Mouse (Mus musculus) embryonic facial prominence, embryonic 15.5 days (tissue): ENCODE data around the gene Tlnrd1. TPM values are rescaled to one million over a fixed set of nuclear protein-coding genes. Genes with fewer than 3 reads are reported as not detected.
A peak's percentile ranks its signal among the peaks of the same experiment; 100 is the strongest.
"Not testable (repeated sequence)": the region's sequence is repeated elsewhere in the genome, so short reads cannot be mapped to it uniquely, and the experiment has no call there.

ENCODE experiments used
- ATAC-seq: fragments of 200-750 bp; cut with Nextera tagmentation; 2 replicates; pipeline ENCODE4 v1.8.0; 2017; ENCODE audit warnings: low read depth, moderate TSS enrichment; ENCODE audit not compliant: insufficient number of reproducible peaks, low FRiP score, low TSS enrichment
- H3K27ac ChIP-seq: fragments of 300-500 bp; sonication (generic); replicated peaks from 2 replicates; pipeline ENCODE4 v1.5.1; 2015; ENCODE audit warnings: mild to moderate bottlenecking, inconsistent platforms
- H3K27me3 ChIP-seq: fragments of 300-500 bp; sonication (generic); 2 replicates; pipeline ENCODE4 v1.6.1; 2015; ENCODE audit warnings: inconsistent platforms
- H3K36me3 ChIP-seq: fragments of 300-500 bp; sonication (generic); 2 replicates; pipeline ENCODE4 v1.6.1; 2015; ENCODE audit warnings: mild to moderate bottlenecking, inconsistent platforms
- H3K4me1 ChIP-seq: fragments of 300-500 bp; sonication (generic); 2 replicates; pipeline ENCODE4 v1.6.1; 2015; ENCODE audit warnings: inconsistent platforms
- H3K4me2 ChIP-seq: fragments of 300-500 bp; sonication (generic); replicated peaks from 2 replicates; pipeline ENCODE4 v1.6.1; 2015; ENCODE audit warnings: mild to moderate bottlenecking, inconsistent platforms
- H3K4me3 ChIP-seq: fragments of 300-500 bp; sonication (generic); replicated peaks from 2 replicates; pipeline ENCODE4 v1.5.1; 2015; ENCODE audit warnings: mild to moderate bottlenecking, inconsistent platforms
- H3K9ac ChIP-seq: fragments of 300-500 bp; sonication (generic); 2 replicates; pipeline ENCODE4 v1.6.1; 2015; ENCODE audit warnings: inconsistent platforms
- H3K9me3 ChIP-seq: fragments of 300-500 bp; sonication (generic); replicated peaks from 2 replicates; pipeline ENCODE4 v1.6.1; 2016; ENCODE audit warnings: inconsistent platforms
- WGBS: fragments of 180-500 bp; shearing (Covaris S2); methylation state at CpG from one replicate; pipeline ENCODE4 v1.1.7; 2015; 5-methylcytosine and 5-hydroxymethylcytosine counted together
- polyA plus RNA-seq: library from polyadenylated mRNA; unstranded; fragments of >200 nt; fragmentation: Nextera tagmentation; extraction: Ambion mirVana; gene quantifications from 2 replicates; pipeline ENCODE4 v1.2.1, GENCODE M21; 2015

The Tlnrd1 gene
- polyA plus RNA-seq, 1 experiment from 2014 or later, result 12.5 TPM

DNA sequence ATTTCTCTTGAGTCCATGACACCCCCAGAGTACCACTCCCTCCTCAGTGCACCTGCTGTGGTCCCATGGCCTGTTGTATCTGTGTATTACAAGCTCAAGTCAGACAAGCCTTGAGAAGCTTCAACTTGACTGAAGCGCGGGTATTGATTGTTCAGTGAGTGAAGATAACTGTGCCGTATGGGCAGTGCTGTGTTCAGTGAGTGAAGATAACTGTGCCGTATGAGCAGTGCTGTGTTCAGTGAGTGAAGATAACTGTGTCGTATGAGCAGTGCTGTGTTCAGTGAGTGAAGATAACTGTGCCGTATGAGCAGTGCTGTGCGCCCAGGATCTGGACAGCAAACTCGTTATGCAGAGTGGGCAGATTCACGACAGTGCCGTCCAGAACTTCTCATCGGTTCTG lies 14.2 kb upstream of the Tlnrd1 start:
- H3K4me1 ChIP-seq, result peaks cover 7% of the 10 kb centered on the region
- no peaks in the 10 kb centered on the region for H3K9me3 ChIP-seq
- no peak overlapping the region for H3K4me2 ChIP-seq
- no peak for ATAC-seq
- WGBS, result 90% methylated on average over 11 of the region's 11 CpGs
- H3K27ac ChIP-seq, result no peak overlapping the region
- no peaks in the 10 kb centered on the region for H3K27me3 ChIP-seq
- H3K9ac ChIP-seq, result no peak overlapping the region
- no peak overlapping the region for H3K4me3 ChIP-seq
- peaks cover 48% of the 10 kb centered on the region for H3K36me3 ChIP-seq

DNA sequence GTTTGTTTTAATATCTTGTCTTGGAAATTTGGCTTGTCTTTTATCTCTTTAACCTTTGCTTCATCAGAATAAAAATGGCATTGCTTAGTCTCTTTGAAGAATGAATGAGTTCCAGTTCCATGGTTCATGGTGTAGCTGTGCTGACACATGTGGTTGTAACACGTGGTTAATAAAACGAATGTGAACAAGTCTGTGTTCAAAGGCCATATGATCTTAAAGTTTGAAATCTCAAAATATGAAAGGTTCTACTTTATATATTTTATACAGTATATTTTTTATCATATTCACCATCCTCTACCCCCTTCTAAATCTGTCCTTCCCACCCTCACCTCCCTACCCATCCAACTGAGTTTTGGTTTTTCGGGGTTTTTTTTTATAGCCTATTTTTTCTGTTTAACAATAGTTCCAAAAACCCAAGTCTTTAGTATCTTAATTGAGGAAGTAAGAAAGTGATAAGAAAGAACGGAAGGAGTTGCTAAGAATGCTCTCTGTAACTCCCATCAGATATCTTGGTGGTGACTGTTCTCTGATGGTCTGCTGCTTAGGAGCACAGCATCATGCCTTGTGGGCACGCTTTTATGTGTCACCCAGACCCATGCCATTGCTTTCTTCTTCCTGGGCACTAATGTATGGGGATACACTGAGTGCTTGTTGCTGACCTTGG lies 12.1 kb upstream of the Tlnrd1 start:
- Histone ChIP-seq H3K9ac (no peak overlapping the region), H3K27me3 (no peaks in the 10 kb centered on the region), H3K4me2 (no peak overlapping the region), H3K36me3 (peaks cover 48% of the 10 kb centered on the region), H3K9me3 (no peaks in the 10 kb centered on the region), H3K27ac (no peak overlapping the region), H3K4me3 (no peak overlapping the region), H3K4me1 (peaks cover 21% of the 10 kb centered on the region)
- no peak for ATAC-seq
- WGBS, result 90% methylated on average over 5 of the region's 5 CpGs

GRCm38 (mm10) chr7:83894348-83894747 lies 10.2 kb upstream of the Tlnrd1 start:
- 83% methylated on average over 1 of the region's 1 CpGs for WGBS
- H3K9ac ChIP-seq, result no peak overlapping the region

DNA sequence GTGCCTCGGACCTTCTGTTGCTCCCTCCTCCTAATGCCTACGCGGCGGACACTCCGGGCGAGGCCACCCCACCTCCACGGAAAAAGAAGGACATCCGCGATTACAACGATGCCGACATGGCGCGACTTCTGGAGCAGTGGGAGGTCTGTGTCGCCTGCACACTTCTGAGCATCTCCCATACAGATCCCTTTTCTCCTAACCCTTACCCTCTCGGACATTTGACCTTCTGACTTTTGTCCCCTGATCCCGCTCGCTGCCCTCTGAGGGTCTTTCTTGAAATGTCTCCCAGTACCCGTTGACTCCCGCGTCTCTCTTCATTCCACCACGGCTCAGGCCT lies 8.2 kb upstream of the Tlnrd1 start:
- Histone ChIP-seq H3K9me3 (no peaks in the 10 kb centered on the region), H3K36me3 (peaks cover 11% of the 10 kb centered on the region), H3K4me3 (peak overlapping the region; percentile 83), H3K27ac (peak overlapping the region; percentile 92), H3K27me3 (no peaks in the 10 kb centered on the region), H3K9ac (peak overlapping the region; percentile 84), H3K4me2 (peak overlapping the region; percentile 70), H3K4me1 (peaks cover 23% of the 10 kb centered on the region)
- under 1% methylated on average over 21 of the region's 21 CpGs for WGBS
- peak; percentile 2; the same call in 1 of the 2 replicates for ATAC-seq

More at GRCm38 (mm10) chr7:83894348-83894747, 10.2 kb upstream of the Tlnrd1 start:
- H3K4me2 ChIP-seq, result no peak overlapping the region
- no peak for ATAC-seq
- H3K27me3 ChIP-seq, result no peaks in the 10 kb centered on the region
- no peak overlapping the region for H3K27ac ChIP-seq
- peaks cover 23% of the 10 kb centered on the region for H3K4me1 ChIP-seq
- H3K9me3 ChIP-seq, result no peaks in the 10 kb centered on the region
- no peak overlapping the region for H3K4me3 ChIP-seq
- H3K36me3 ChIP-seq, result peaks cover 32% of the 10 kb centered on the region

- no peaks in the 10 kb centered on the region for H3K27me3 ChIP-seq
- H3K9me3 ChIP-seq, result no peaks in the 10 kb centered on the region
- peak overlapping the region; percentile 92 for H3K27ac ChIP-seq
- peaks cover 9% of the 10 kb centered on the region for H3K36me3 ChIP-seq
- H3K9ac ChIP-seq, result peak overlapping the region; percentile 84
- 2% methylated on average over 44 of the region's 44 CpGs for WGBS
- peaks cover 23% of the 10 kb centered on the region for H3K4me1 ChIP-seq
- H3K4me3 ChIP-seq, result peak overlapping the region; percentile 83
- H3K4me2 ChIP-seq, result peak overlapping the region; percentile 70
- ATAC-seq, result peak; percentile 96
These were observed 7.6 kb upstream of the Tlnrd1 start for GRCm38 (mm10) chr7:83891433-83892332.

DNA sequence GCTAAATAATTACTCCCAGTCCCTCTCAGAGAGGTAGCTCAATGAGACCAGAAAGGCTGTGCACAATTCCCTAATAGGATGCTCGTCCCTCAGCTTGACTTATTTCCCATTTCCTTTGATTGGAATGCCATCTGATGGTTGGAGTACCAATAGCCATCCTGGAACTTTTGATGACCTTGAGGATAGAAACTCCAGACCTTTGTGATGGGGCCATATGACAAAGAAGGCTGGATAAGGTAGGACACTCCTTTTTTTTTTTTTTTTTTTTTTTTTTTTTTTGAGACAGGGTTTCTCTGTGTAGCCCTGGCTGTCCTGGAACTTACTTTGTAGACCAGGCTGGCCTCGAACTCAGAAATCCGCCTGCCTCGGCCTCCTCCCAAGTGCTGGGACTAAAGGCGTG lies 5.8 kb upstream of the Tlnrd1 start:
- H3K9ac ChIP-seq, H3K27ac ChIP-seq, H3K9me3 ChIP-seq, H3K4me3 ChIP-seq, H3K36me3 ChIP-seq, H3K27me3 ChIP-seq, ATAC-seq, H3K4me2 ChIP-seq: not testable (repeated sequence)
- H3K4me1 ChIP-seq, result peaks cover 26% of the 10 kb centered on the region
- WGBS, result 82% methylated on average over 5 of the region's 5 CpGs

DNA sequence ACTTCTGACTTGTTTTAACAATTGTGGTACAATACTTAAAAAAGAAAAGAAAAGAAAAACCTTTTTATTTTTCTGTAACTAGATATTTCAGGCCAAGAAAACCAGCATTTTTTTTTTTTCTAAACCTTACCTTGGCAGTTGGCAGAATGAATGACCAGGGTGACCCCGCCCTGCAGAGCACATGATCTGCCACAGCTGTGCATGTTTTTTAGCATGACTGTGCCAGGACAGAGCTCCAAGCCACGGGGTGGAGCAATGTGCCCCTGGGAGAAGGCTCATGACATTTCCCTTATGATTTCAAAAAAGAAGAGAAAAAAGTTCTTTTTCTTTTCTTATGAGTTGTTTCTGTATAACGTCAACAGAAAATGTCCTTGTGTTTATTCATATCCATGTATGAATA lies 5.3 kb upstream of the Tlnrd1 start:
- Histone ChIP-seq H3K9ac (no peak overlapping the region), H3K4me3 (no peak overlapping the region), H3K4me1 (peaks cover 32% of the 10 kb centered on the region), H3K9me3 (no peaks in the 10 kb centered on the region), H3K27ac (no peak overlapping the region), H3K27me3 (no peaks in the 10 kb centered on the region), H3K4me2 (no peak overlapping the region), H3K36me3 (no peaks in the 10 kb centered on the region)
- ATAC-seq, result no peak
- WGBS, result 35% methylated on average over 3 of the region's 3 CpGs

- H3K4me3 ChIP-seq, result no peak overlapping the region
- peaks cover 32% of the 10 kb centered on the region for H3K4me1 ChIP-seq
- no peak overlapping the region for H3K27ac ChIP-seq
- no peak overlapping the region for H3K4me2 ChIP-seq
- 91% methylated on average over 6 of the region's 6 CpGs for WGBS
- ATAC-seq, result no peak
- no peaks in the 10 kb centered on the region for H3K36me3 ChIP-seq
- no peaks in the 10 kb centered on the region for H3K27me3 ChIP-seq
- H3K9ac ChIP-seq, result no peak overlapping the region
- H3K9me3 ChIP-seq, result no peaks in the 10 kb centered on the region
These were observed 2.4 kb upstream of the Tlnrd1 start for GRCm38 (mm10) chr7:83886366-83887129.

GRCm38 (mm10) chr7:83885835-83886234 lies 1.7 kb upstream of the Tlnrd1 start:
- no peak overlapping the region for H3K4me3 ChIP-seq
- 95% methylated on average over 4 of the region's 4 CpGs for WGBS
- no peaks in the 10 kb centered on the region for H3K27me3 ChIP-seq
- ATAC-seq, result no peak
- H3K27ac ChIP-seq, result no peak overlapping the region
- no peaks in the 10 kb centered on the region for H3K36me3 ChIP-seq
- no peak overlapping the region for H3K4me2 ChIP-seq
- peaks cover 35% of the 10 kb centered on the region for H3K4me1 ChIP-seq
- no peak overlapping the region for H3K9ac ChIP-seq
- no peaks in the 10 kb centered on the region for H3K9me3 ChIP-seq

DNA sequence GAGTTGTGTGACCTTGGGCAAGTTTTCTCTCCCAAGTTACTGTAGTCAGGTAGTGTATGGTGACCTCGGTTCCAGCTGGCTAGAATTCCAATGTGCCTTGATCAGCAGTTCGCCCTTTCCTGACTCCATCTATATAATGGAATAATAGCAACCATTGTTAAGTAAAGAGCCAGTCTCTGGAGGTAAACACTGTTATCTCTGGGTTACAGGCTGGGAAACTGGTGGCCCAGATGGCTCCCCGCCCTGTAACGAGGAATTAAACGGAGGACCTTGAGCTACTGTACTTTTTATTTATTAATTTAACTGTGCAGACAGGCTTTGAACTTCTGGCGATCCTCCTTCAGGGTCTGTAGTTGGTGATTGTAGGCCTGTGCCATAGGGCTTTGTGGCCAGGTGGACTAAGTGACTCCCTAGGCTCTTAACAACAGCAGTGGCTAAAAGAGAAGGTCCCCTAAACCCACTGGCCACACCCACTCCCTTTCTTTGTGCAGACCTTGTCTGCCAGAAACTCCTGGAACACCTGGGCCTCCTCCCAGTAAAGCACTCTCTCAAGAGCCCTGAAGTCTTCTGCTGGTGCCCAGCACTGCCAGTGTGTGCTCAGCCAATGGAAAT lies 922 bp upstream of the Tlnrd1 start:
- H3K9me3 ChIP-seq, result no peaks in the 10 kb centered on the region
- no peaks in the 10 kb centered on the region for H3K27me3 ChIP-seq
- peak overlapping the region; percentile 92 for H3K27ac ChIP-seq
- no peaks in the 10 kb centered on the region for H3K36me3 ChIP-seq
- WGBS, result 40% methylated on average over 6 of the region's 6 CpGs
- peak overlapping the region; percentile 77 for H3K4me3 ChIP-seq
- ATAC-seq, result no peak
- peaks cover 40% of the 10 kb centered on the region for H3K4me1 ChIP-seq
- H3K4me2 ChIP-seq, result peak overlapping the region; percentile 94
- H3K9ac ChIP-seq, result peak overlapping the region; percentile 85; the same call in 1 of the 2 replicates
